Mouse (Mus musculus): Measurements from ENCODE around the gene Nos1.

The Nos1 gene

DNA sequence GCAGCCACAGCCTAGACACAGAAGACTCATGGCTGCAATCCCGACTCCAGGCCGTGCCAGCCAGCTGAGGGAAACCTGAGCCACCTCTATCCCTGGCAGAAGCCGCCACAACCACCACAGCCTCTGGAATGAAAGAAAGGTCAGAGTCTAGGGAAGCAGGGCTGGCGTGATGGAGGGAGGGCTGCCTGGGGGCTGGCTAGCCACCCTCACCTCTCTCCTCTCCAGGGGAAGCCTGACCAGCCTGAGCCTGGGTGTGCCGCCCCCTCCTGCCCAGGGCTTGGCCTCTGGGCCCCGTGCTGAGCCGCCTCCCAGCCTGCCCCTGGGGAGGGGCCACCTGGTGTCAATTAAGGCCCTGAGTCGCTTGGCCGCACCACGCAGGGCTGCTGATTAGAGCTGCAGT, at the start of gene Nos1:
Gene Nos1, plus strand, starts transcription at position 352 of the 400 bp plus-strand sequence.
- no peak for DNase-seq (ENCODE audit: low read depth, low spot score)

DNA sequence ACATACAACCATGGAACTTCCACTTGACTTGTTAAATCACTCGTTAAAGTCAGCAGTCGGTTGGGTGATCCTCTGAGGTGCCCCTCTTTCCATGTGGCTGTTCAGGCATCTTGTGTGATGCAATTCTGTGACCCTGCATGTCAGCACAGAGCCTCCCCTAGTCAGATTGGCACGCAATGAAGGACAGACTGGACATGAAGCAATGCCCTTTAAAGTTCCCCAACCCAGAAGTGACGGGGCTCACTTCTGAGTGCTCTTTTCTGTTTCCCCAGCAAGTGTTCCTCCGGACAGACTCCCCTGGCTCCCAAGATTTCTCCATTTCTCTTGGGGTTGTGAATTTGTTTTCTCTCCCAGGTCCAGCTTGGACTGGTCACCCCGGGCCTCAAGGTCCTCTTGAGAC, 49.5 kb upstream of the Nos1 start:
- DNase-seq (ENCODE audit: low read depth, low spot score): no peak

DNA sequence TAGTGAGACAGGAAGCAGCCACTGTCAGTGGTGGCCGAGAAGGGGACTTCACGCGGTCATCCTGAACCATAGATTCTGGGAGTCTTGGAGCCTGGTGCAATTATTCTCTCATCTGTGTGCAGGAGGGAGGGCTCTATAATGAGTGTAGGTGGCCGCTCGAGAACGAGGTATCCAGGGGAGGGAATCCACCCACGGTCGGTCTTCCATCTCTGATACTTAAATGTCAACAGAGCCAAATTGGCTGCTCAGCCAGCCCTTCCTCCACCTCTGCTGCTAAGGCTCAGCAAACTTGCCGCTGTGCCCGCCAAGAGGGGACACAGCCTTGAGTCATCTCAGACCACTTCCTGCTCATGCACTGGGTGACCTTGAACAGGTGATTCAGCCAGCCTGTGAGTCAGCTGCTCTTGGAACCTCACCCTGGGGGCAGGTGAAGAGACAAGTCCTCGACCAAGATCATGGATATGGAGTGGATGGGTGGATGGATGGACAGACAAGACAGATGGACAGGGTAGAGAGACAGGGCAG, 36.1 kb upstream of the Nos1 start:
- no peak for DNase-seq (ENCODE audit: low read depth, low spot score)

DNA sequence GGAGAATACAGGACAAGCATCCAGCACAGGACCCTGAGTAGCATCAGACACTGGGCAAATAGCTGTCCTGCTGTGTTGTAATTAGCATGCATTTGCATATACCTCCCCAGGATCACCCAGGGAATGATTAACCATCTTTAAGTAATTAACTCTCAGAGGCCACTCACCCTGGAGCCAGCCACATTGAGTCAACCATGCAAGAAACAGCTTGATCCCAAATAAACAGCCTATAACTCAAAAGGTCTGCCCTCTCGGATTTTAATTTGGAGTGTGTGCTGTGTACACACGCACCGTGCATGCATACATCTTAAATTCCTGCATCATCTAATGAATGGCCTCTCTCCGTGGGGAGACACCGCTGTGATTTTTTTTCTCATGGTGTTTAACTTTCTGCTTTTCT, 31.5 kb upstream of the Nos1 start:
- DNase-seq (ENCODE audit: low read depth, low spot score): no peak

DNA sequence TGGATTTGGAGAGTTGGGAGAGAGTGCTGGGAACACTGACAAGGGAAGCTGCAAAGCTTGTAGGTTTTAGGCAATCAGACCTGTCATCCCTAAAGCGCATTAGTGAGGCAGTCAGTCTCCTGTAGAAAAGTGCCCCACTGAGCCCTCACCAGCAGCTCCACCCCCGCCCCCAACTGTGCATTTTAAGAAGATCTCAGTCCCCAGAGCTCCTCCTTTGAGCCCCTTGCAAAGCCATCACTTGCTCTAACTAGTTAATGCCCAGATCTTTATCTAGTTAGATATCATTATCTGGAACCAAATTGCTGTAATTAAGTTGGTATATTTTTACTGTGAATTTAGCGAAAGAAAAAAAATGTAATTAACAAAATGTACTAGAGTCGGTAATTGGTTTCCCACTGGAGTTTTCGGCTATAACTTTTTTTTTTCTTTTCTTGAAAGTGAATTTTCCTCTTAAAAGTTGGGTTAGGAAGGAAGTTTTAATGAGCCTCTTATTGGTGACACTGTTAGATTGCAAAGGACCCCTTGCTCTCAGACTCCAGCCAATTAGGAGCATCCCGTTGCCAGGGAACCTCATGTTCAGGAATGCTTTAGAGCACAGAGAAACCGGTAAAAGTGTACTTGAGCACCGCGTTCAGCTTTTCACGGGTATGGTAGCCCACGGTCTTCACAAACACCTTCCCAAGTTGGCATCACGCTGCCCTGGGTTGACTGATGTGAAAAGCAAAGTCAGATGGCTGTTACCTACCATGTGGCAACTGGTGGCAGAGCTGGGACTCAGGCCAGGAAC, 22.9 kb upstream of the Nos1 start:
- no peak for DNase-seq (ENCODE audit: low read depth, low spot score)

DNA sequence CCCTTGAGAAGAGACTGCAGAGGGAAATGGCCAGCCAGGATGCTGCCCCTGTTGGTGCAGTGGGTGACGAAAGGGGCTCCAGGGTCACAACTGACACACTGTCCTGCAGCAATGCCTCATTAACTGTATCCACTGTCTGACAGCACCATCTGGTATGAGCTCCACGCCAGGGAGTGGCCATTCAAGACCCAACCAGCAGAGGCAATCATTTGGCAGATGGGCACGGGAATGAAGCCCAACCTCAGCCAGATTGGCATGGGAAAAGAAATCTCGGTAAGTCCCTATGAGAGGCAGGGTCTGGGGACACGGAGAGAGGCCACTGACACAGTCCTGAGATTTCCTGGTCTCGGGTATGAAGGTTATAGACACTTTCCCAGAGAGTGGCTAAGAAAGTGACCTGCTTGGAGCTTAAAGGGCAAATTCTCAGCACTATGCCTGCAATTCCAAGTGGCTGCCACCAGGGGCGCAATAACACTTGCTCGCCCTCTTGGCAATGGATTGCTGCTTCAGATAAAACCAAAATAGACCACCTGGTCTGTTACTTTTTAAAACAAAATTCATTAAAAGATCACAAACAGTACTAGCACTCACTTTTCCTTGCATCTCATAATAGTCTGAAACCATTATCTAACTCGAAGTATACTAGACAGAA, 19.5 kb upstream of the Nos1 start:
- no peak for DNase-seq (ENCODE audit: low read depth, low spot score)

DNA sequence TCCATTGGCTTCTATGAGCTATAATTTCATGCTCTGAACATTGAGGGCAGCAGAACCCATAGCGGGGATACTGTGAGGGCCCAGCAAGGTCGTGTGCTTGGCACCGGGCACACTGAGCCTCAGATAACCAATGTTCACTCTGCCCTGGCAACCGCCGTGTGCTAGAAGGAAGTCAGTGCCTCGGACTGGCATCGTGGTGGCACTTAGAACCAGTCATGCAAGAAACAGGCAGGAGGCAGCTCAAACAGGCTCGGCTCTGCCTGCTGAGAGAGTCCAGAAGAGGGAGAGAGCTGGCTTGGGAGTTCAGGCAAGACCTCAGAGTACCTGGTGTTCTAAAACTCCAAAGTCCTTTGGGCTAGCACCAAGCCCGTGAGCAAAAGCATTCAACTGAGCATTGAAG, 16.3 kb upstream of the Nos1 start:
- DNase-seq (ENCODE audit: low read depth, low spot score): no peak

DNA sequence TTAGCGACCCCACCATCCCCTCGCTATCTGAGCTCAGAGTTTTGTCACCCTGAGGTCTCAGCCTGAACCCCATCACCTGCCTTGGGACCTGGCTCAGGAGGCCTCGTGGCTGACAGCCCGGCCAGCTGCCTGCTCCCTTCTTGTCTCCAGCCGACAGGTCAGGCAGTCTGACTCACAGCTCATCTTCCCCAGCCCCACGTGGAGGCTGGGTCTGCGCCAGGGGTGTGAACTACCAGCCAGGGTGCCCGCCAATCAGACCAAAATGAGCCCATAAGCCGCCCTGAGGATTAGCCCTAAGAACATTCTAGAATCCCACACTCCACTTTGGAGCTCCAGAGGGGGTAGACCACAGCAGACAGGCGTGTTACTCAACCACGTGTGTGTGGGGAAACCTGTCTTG, 1.7 kb upstream of the Nos1 start:
- no peak for DNase-seq (ENCODE audit: low read depth, low spot score)

DNA sequence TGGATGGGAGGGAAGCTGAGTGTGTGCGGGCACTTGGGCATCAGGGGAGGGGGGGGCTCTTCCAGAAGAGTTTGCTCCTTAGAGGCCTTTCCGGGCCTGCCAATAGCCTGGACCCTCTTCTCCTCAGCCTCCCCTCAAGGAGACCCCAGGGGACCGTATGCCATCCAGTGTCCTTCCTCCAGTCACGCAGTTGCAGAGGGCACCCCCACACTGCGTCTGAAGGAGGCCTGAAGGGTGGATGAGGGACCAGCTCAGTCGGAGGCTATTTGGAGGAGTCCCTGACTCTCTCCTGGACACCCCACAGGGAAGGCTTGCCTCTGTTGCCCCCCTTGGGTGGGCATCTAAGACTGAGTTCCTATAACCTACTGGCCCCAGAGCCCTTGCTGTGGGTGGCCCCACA, 346 bp downstream of the Nos1 start:
- DNase-seq (ENCODE audit: low read depth, low spot score): no peak

DNA sequence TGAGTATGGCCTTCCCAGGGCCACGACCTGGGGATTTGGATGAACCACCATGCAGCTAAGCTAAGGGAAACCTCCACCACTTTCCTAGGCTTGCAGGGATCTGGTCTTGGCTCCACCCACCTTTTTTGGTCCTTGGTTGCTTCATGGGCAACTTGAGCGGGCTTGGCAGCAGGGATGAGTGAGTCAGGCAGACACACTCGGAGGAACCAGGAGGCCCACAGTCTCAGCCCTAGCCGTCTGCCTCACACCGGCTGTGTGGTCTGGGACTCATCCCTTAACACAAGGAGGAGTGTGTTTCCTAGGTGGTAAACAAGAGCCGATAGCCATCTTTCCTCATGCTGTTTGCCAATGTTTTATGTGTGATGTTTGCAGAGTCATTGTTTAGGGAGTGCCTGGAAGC, 9.2 kb downstream of the Nos1 start:
- DNase-seq (ENCODE audit: low read depth, low spot score): no peak

DNA sequence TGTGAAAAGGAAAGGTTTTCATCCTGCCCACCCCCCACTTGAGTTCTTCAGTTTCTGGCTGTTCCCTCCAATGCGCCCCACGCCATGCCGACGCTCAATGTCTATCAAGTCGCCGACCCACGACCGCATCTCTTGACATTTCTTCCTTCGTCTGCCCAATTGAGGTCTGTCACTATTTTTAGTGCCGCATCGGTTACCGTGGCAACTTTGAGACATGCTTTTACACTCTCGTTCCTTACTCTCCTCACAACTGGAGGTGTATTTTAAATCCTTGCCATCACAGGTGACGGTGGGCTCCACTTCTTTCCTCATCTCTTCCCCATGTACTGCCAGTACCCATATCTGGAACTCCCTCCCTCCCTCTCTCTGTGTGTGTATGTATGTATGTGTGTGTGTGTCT, 11.0 kb downstream of the Nos1 start:
- DNase-seq (ENCODE audit: low read depth, low spot score): no peak

DNA sequence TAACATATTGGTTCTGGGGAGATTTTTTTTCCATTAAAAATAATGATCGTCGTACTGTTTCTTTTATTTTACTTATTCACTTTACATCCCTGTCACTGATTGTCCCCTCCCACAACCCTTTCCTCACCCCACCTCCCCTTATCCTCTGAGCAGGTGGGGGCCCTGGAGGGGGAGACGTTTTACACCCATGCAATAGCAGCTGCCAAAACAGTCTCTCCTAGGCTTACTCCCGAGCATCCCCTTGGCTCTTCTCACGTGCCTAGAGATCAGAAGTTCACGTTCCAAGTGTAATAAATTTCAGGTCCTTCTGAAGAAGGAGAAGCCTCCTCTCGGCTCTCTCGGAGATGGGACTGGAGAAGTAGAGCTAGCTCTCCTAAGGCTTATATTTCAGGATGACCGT, 20.0 kb downstream of the Nos1 start:
- DNase-seq (ENCODE audit: low read depth, low spot score): no peak

DNA sequence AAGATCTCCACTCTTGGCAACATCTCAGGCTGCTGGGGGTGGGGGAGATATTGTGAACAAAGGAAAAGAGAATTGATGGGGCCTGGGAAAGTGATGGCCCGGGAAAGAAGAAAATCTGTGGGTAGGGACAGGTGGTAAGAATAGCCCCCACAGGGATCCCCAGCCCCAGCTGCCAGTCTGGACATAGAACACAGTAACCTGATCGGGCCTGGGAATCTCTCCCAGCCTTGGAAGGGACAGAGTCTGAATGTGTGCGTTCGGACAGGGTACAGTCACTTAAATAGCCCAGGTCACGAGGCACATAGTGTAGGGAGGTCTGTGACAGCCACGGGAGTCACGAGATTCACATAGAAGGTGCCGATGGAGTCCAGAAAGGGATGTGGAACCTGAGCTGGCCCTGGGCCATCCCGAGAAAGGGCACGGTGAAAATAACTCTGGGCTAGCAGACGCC, 21.3 kb downstream of the Nos1 start:
- no peak for DNase-seq (ENCODE audit: low read depth, low spot score)

DNA sequence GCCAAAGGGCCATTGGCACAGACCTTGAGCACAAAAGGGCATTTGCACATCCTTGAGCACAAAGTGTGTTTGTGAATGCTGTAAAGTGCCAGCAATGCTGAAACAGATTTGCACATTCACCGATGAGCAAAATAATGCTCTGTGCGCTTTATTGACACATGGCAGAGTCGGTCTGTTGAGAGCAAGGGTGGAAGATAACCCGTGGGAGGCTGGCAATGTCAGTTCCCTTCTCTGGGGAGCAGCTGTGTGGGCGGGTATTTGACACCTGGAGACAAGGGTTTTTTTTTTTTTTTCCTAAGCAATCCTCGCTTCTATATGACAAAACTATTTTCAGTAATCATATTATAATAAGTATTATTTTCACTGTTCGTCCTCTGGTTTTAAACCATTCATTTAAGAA, 22.7 kb downstream of the Nos1 start:
- no peak for DNase-seq (ENCODE audit: low read depth, low spot score)

DNA sequence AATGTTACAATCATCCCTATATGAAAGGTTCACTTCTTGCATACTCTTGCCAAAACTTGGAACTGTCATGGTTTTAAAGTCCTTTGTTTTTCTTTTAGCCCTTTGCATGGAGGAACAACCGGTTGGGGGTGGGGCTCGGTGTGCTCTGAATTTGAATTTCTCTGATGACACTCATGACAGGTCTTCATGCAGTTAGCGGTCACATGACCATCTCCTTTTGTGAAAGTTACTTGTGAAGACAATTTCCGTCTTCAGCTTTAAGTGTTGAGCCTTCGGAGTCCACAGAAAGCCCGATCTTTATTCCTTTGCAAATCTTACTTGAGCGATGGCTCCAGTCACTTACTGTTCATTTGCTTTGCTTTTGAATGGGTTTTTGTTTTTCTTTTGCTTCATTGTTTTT, 30.1 kb downstream of the Nos1 start:
- DNase-seq (ENCODE audit: low read depth, low spot score): no peak

DNA sequence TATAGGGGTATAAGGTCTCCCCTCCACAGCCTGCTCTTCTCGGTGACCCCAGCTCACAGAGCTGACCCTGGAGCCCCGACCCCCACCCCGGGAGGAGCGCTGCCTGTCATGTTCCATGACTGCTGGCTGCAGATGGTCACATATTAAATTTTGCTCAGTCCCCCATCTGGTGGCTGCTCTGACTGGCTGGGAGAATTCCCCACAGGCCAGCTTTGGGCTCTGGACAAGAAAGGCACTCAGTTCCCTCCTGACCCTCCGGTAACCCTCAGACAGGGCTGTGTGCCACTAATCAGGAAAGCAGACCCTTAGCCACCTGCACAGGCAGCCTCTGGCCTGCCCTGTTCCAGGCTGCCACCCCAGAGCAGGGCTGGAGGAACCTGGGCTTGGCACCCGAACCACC, 38.0 kb downstream of the Nos1 start:
- DNase-seq (ENCODE audit: low read depth, low spot score): no peak

DNA sequence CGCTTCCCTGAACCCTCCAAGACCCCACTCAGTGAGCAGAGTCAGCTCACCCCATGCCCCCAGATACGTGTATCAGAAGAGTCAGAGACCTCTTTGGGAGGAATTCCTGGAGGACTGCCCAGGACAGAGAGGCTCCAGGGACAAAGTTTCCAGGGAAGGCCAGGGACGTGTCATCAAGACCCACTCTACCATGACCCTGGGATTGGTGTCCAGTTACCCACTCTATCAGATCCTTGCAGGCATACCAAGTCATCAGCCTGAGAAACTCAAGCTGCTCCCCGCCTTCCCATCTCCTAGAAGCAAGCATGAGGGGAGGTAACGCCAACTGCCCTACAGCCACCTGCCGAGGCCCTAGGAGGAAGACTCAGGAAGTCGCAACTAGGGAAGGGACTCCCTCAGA, 39.6 kb downstream of the Nos1 start:
- DNase-seq (ENCODE audit: low read depth, low spot score): no peak

DNA sequence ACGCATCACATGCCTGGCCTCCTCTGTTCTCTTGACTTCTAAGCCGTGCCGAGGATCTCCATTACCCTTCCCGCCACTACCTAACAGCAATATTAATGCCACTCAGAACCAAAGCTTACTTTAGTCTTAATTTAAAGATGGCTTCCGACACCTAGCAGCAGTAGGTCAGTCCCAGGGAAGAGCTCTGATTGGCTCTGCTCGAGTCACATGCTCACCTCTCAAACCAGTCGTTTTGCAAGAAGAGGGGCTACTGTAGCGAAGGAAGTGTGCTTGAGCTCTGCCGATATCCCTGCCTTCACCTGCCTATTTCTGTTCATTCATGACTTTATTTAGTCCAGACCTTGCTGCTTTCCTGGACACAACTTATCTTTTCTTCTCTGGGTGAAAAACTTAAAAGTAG, 43.0 kb downstream of the Nos1 start:
- no peak for DNase-seq (ENCODE audit: low read depth, low spot score)

DNA sequence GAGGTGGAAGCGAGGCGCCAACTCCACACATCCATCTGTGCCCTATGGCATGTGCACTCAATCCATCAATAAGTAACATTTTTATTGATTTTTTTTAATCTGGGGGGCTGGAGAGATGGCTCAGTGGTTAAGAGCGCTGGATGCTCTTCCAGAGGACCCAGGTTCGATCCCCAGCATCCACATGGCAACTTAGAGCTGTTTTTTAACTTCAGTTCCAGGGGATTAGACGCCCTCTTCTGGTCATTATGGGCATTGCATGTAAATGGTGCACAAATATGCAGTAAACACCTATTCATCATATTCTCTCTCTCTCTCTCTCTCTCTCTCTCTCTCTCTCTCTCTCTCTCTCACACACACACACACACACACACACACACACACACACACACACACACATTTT, 43.7 kb downstream of the Nos1 start:
- no peak for DNase-seq (ENCODE audit: low read depth, low spot score)

DNA sequence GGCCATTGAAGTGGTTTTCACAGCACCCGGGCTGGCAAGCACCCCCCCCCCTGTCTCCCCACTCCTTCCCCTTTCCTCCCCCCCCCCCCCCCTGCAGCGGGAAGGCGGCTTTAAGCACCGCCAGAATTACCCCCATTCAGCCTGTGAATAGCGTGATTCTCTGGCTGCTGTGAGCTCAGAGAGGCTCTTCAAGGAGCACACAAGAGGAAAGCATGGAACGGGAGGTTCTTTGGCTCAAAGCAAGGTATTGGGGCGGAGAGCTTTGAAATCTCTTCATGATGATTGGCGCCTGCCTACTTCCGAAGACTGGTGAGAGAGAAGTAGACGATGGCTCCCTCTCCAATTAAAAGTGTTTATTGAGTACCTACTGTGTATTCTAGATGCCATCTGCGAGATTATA, 44.5 kb downstream of the Nos1 start:
- DNase-seq (ENCODE audit: low read depth, low spot score): no peak

DNA sequence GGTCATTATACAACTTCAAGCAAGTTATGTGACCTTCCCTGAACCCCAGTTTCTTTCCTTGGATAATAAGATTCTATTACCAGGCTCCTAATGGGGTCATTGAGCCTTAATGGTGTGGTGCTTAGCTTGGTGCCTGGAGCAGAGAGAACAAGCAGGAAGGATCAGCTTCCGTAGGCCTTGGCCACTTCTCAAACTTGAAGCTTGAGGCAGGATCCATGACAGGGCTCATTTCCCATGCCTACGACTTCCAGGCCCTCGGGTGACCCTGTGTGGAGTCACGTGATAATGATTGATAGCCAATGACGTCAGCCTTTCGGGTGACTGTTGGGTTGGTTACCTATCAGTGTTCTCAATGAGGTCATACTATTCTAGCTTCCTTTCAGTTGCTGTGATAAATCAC, 46.5 kb downstream of the Nos1 start:
- no peak for DNase-seq (ENCODE audit: low read depth, low spot score)

DNA sequence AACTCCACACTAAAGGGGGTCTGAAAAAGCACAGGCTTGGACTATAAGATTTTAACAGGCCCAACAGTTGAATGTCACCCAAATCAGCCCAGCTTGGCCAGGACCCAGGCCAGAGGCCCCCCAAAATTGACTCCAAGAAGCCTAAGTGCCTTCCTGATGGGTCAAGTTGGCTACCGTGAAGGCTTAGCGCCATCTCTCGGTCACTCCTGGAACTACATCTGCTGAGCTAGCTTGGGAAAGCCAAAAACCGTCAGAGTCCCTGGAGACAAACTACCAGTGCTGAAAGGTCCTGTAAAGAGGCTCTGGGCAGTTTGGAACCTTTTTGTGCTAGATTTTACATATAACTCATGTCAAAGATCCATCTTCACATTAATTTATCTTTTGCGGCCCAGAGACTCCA, 56.1 kb downstream of the Nos1 start:
- DNase-seq (ENCODE audit: low read depth, low spot score): peak; percentile 12

DNA sequence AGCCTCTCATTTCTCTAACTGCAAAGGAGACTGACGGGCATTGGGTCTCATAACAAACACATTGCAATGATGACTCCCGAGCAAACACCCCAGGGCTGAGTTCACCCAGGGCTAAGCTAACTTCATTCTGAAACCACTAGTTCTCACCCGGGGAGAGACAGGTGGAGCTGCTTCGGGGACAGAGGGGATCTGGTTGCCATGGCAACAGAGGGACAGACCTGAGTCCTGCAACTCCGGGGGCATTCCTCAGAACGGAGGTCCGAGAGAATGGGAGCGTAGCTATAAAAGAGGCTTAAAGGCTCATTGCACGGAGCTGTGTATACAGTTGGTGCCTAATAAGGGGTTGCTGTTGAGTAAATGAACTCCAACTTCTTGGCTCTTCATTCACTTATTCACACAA, 56.9 kb downstream of the Nos1 start:
- no peak for DNase-seq (ENCODE audit: low read depth, low spot score)
